Mouse (Mus musculus): Measurements from ENCODE around the gene Lrrc74b. TPM values are rescaled to one million over a fixed set of nuclear protein-coding genes. Genes with fewer than 3 reads are reported as not detected.

Lrrc74b gene
- polyA plus RNA-seq, 1 experiment = 0.06 TPM

GRCm38 (mm10) chr16:17496499-17497305 lies 64.3 kb downstream of the Lrrc74b start:
- Histone ChIP-seq H3ac (ENCODE audit: control insufficient read depth, insufficient read length, low read depth) (no peak overlapping the region), H3K4me3 (ENCODE audit: insufficient read depth, poor library complexity, severe bottlenecking) (no peak overlapping the region), H3K79me3 (ENCODE audit: low read depth) (no peaks in the 10 kb centered on the region), H3K27me3 (ENCODE audit: control insufficient read depth, insufficient read depth, insufficient read length) (peaks cover 15% of the 10 kb centered on the region), H3K79me2 (ENCODE audit: control insufficient read depth, insufficient read depth) (no peaks in the 10 kb centered on the region), H3K36me3 (ENCODE audit: control insufficient read depth, insufficient read depth) (no peaks in the 10 kb centered on the region)
- TF ChIP-seq MYOG (IDR thresholded peaks at IDR 0.05; ENCODE audit: control insufficient read depth, extremely low read depth, insufficient read length) (no peak), CEBPB (IDR thresholded peaks at IDR 0.05; ENCODE audit: low read depth) (no peak), FOSL1 (IDR thresholded peaks at IDR 0.05; ENCODE audit: insufficient read depth, low read length, poor library complexity, severe bottlenecking) (no peak), USF1 (IDR thresholded peaks at IDR 0.05; ENCODE audit: low read depth) (no peak), MAX (IDR thresholded peaks at IDR 0.05) (no peak), CTCF (IDR thresholded peaks at IDR 0.05; ENCODE audit: control insufficient read depth, insufficient read depth, insufficient read length) (no peak)

Other genes with a start within 250 kb of the Lrrc74b start
- 0.16 TPM for gene Serpind1, start 229.9 kb downstream of the Lrrc74b start, polyA plus RNA-seq (2012; fragmentation: generic; extraction: Trizol)
- gene Snap29, start 155.3 kb downstream of the Lrrc74b start, polyA plus RNA-seq (2012; fragmentation: generic; extraction: Trizol) = 9.1 TPM
- gene Pi4ka, start 154.9 kb downstream of the Lrrc74b start, polyA plus RNA-seq (2012; fragmentation: generic; extraction: Trizol) = 39.5 TPM
- 15.2 TPM for gene Crkl, start 109.3 kb downstream of the Lrrc74b start, polyA plus RNA-seq (2012; fragmentation: generic; extraction: Trizol)
- not detected for gene Aifm3, start 71.6 kb downstream of the Lrrc74b start, polyA plus RNA-seq (2012; fragmentation: generic; extraction: Trizol)
- 69.0 TPM for gene Lztr1, start 52.6 kb downstream of the Lrrc74b start, polyA plus RNA-seq (2012; fragmentation: generic; extraction: Trizol)
- 55.7 TPM for gene Thap7, start 30.1 kb downstream of the Lrrc74b start, polyA plus RNA-seq (2012; fragmentation: generic; extraction: Trizol)
- gene P2rx6, start 638 bp upstream of the Lrrc74b start, polyA plus RNA-seq (2012; fragmentation: generic; extraction: Trizol) = 1.9 TPM
- gene Slc7a4, start 22.0 kb upstream of the Lrrc74b start, polyA plus RNA-seq (2012; fragmentation: generic; extraction: Trizol) = 1.4 TPM
- gene Smpd4, start 58.1 kb upstream of the Lrrc74b start, polyA plus RNA-seq (2012; fragmentation: generic; extraction: Trizol) = 26.5 TPM
- gene Ccdc74a, start 85.2 kb upstream of the Lrrc74b start, polyA plus RNA-seq (2012; fragmentation: generic; extraction: Trizol) = 9.6 TPM
- 45.9 TPM for gene Med15, start 171.6 kb upstream of the Lrrc74b start, polyA plus RNA-seq (2012; fragmentation: generic; extraction: Trizol)
- 83.6 TPM for gene Klhl22, start 198.4 kb upstream of the Lrrc74b start, polyA plus RNA-seq (2012; fragmentation: generic; extraction: Trizol)
- gene Scarf2, start 236.0 kb upstream of the Lrrc74b start, polyA plus RNA-seq (2012; fragmentation: generic; extraction: Trizol) = 38.5 TPM